Mouse (Mus musculus): ENCODE data around the gene Cyth2. TPM values are rescaled to one million over a fixed set of nuclear protein-coding genes. Genes with fewer than 3 reads are reported as not detected.

The Cyth2 gene
- polyA plus RNA-seq (2012; rRNA removed): 112 and 116 TPM in 2 replicates

DNA sequence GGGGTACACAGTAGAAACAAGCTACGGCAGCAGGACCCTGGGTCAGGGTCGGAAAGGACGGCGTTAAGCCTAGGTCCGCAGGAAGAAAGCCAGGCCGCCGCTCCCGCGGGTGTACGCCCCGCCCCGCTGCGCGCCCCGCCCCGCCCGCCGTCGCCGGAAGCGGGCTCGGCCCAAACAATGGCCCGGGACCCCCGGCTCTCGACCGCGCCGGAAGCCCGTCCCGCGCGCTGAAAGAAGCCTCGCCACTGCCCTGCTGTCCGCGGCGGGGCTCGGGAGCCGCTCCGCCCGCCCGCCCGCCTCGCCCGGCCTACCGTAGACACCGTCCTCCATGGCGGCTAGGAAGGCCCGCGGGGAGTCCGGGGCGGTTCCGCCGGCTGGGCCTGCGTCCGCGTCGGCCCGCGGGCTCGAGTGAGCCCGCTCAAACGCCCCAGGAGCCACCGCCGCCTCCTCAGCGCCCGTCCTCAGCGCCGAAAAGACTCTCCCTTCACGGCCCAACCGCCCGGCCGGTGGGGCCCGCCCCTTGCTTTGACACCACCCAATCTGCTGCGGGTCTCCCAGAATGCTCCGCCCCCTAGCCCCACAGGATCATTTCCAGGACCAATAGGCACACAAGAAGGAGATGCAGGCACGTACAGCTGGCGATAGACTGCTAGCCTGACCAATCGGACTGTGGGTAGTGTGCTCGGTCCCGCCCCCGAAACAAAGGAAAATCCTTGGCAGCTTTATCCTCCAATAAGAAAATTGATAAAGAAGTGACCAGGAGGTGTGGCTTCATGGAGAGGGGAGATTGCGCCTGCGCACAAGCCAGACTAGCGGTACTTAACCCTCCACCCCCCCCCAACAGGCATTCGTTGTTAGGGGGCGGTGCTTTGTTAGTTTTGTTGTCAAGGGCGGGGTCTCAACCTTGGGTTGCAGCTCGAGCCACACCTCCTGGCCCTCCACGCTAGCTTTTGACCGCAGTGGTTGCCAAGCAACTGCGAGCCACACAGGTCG lies at the start of gene Cyth2:
TSS of gene Cyth2 (minus strand) at position 795 of the 993 bp plus-strand sequence.
- Histone ChIP-seq H3K27me3 (ENCODE audit: control insufficient read depth, insufficient read depth, low read length) (no peaks in the 10 kb centered on the region), H3K4me3 (replicated peaks; ENCODE audit: insufficient read depth, low read depth, low read length) (peak within 1 kb of the TSS; percentile 96), H3K4me1 (ENCODE audit: control insufficient read depth, insufficient read depth, low read length) (peaks cover 17% of the 10 kb centered on the region), H3K27ac (ENCODE audit: insufficient read depth, low read length) (peak within 1 kb of the TSS; percentile 70)
- WGBS: under 1% methylated on average over 69 of the region's 92 CpGs
- peak; percentile 80 for TF ChIP-seq POLR2A (IDR thresholded peaks at IDR 0.05; ENCODE audit: borderline replicate concordance, insufficient read depth, low read length)
- TF ChIP-seq CTCF (IDR thresholded peaks at IDR 0.05; ENCODE audit: borderline replicate concordance, insufficient read depth, low read depth, low read length): no peak
- peak; percentile 99 to 100 for DNase-seq

DNA sequence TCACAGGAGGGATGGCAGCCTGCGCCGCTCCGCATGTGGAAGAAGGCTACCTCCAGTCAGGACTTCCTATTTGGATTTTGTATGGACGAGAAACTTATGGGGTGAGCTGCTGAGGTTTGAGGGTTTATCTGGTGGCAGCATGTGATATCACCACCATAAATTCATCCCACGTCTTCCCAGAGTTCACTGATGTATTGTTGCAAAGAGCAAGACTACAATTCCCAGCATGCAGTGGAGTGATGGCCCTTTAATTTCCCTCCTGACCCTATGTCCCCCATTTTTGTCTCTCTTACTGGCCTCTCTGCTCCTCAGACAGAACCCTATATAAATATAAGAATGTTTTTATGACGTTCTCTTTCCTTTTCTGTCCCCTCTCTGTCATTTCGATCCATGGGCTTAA lies 48.4 kb upstream of the Cyth2 start:
- Histone ChIP-seq H3K4me1 (ENCODE audit: control insufficient read depth, insufficient read depth, low read length) (no peaks in the 10 kb centered on the region; the same call in 1 of the 2 replicates), H3K27ac (ENCODE audit: insufficient read depth, low read length) (no peak overlapping the region), H3K27me3 (ENCODE audit: control insufficient read depth, insufficient read depth, low read length) (no peaks in the 10 kb centered on the region), H3K4me3 (replicated peaks; ENCODE audit: insufficient read depth, low read depth, low read length) (no peak overlapping the region)
- TF ChIP-seq POLR2A (IDR thresholded peaks at IDR 0.05; ENCODE audit: borderline replicate concordance, insufficient read depth, low read length): no peak
- no peak for TF ChIP-seq CTCF (IDR thresholded peaks at IDR 0.05; ENCODE audit: borderline replicate concordance, insufficient read depth, low read depth, low read length)
- WGBS: 84% methylated on average over 7 of the region's 7 CpGs
- DNase-seq: no peak

- H3K27ac ChIP-seq (ENCODE audit: insufficient read depth, low read length): no peak overlapping the region
- peaks cover 3% of the 10 kb centered on the region for H3K4me1 ChIP-seq (ENCODE audit: control insufficient read depth, insufficient read depth, low read length)
- TF ChIP-seq CTCF (IDR thresholded peaks at IDR 0.05; ENCODE audit: borderline replicate concordance, insufficient read depth, low read depth, low read length): no peak
- no peak for TF ChIP-seq POLR2A (IDR thresholded peaks at IDR 0.05; ENCODE audit: borderline replicate concordance, insufficient read depth, low read length)
- H3K4me3 ChIP-seq (replicated peaks; ENCODE audit: insufficient read depth, low read depth, low read length): no peak overlapping the region
- no peaks in the 10 kb centered on the region for H3K27me3 ChIP-seq (ENCODE audit: control insufficient read depth, insufficient read depth, low read length)
- no peak for DNase-seq
- 90% methylated on average over 4 of the region's 4 CpGs for WGBS
Measured at GRCm38 (mm10) chr7:45859008-45859407, 44.6 kb upstream of the Cyth2 start.

DNA sequence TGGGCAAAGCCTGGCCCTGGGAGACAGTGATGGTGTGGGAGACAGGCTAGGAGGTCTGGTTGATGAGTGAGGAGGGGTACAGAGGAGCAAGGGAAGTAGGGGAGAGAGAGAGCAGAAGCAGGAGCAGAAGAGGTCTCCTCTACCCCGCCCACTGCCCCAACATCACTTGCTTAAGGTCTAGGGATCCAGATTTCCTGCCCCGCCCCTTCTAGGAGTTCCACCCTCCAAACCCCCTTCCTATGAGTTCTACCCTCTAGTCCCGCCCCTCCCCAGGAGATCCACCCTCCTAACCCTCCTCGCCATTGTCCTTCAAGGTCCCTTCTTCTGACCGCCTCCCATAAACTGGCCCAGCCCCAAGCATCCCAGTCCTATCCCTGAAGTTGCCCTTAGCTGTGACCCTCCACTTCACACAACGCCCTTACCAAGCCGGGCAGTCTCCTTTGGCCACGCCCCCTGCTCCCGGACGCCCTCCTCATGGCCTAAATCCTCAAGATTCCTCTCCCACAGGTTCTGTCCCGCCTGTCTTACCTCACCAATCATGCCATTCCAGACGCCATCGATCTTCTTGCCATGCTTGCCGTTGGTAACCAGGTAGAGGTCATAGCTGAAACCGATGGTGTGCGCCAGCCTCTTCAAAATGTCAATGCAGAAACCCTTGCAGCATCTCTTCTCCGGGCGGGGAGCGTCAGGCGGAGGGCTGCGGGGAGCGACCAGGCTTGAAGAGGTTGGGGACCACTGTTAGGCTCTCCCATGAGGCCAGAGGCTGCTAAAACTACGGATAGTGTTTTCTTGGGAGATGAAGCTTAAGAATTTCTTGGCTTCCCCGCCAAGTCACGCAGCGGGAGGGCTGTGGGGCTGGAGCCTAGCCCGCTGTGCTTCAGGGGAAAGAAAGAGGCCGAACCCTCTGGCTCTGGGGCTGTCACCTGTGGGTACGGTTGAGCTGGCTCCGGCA lies 42.8 kb upstream of the Cyth2 start:
- Histone ChIP-seq H3K4me3 (replicated peaks; ENCODE audit: insufficient read depth, low read depth, low read length) (peak overlapping the region; percentile 90), H3K27me3 (ENCODE audit: control insufficient read depth, insufficient read depth, low read length) (no peaks in the 10 kb centered on the region), H3K4me1 (ENCODE audit: control insufficient read depth, insufficient read depth, low read length) (peaks cover 3% of the 10 kb centered on the region), H3K27ac (ENCODE audit: insufficient read depth, low read length) (no peak overlapping the region)
- TF ChIP-seq CTCF (IDR thresholded peaks at IDR 0.05; ENCODE audit: borderline replicate concordance, insufficient read depth, low read depth, low read length): no peak
- TF ChIP-seq POLR2A (IDR thresholded peaks at IDR 0.05; ENCODE audit: borderline replicate concordance, insufficient read depth, low read length): 0 out of 2 replicates have a peak, but pooled peaks have one; percentile 21
- peak; percentile 53 to 74 for DNase-seq
- 9% methylated on average over 30 of the region's 30 CpGs for WGBS

DNA sequence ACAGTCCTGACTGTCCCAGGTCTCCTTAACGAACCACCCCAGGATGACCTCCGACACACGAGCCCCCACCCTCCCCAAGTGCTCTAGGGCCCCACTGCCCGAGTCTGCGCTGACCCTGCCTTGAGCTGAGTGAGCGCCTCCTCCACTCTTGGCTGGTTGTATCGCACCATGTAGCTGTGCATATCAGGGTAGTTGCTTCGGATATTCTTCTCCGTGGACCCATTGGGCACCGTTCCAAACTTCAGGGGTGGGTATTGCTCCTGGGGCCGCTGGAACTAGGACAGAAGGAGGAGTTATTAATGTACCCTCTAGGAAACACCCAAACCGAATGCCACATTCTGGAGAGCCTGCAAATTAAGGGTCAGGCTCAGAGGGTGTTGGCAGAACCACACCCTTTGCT lies 38.7 kb upstream of the Cyth2 start:
- peaks cover 3% of the 10 kb centered on the region for H3K4me1 ChIP-seq (ENCODE audit: control insufficient read depth, insufficient read depth, low read length)
- no peaks in the 10 kb centered on the region for H3K27me3 ChIP-seq (ENCODE audit: control insufficient read depth, insufficient read depth, low read length)
- no peak for TF ChIP-seq CTCF (IDR thresholded peaks at IDR 0.05; ENCODE audit: borderline replicate concordance, insufficient read depth, low read depth, low read length)
- TF ChIP-seq POLR2A (IDR thresholded peaks at IDR 0.05; ENCODE audit: borderline replicate concordance, insufficient read depth, low read length): no peak
- no peak overlapping the region for H3K4me3 ChIP-seq (replicated peaks; ENCODE audit: insufficient read depth, low read depth, low read length)
- 72% methylated on average over 12 of the region's 12 CpGs for WGBS
- DNase-seq: no peak
- no peak overlapping the region for H3K27ac ChIP-seq (ENCODE audit: insufficient read depth, low read length)

GRCm38 (mm10) chr7:45850661-45851060 lies 36.3 kb upstream of the Cyth2 start:
- Histone ChIP-seq H3K27me3 (ENCODE audit: control insufficient read depth, insufficient read depth, low read length) (no peaks in the 10 kb centered on the region), H3K4me1 (ENCODE audit: control insufficient read depth, insufficient read depth, low read length) (no peaks in the 10 kb centered on the region), H3K4me3 (replicated peaks; ENCODE audit: insufficient read depth, low read depth, low read length) (no peak overlapping the region), H3K27ac (ENCODE audit: insufficient read depth, low read length) (no peak overlapping the region)
- DNase-seq: no peak
- TF ChIP-seq POLR2A (IDR thresholded peaks at IDR 0.05; ENCODE audit: borderline replicate concordance, insufficient read depth, low read length) (no peak), CTCF (IDR thresholded peaks at IDR 0.05; ENCODE audit: borderline replicate concordance, insufficient read depth, low read depth, low read length) (no peak)
- WGBS: 52% methylated on average over 3 of the region's 3 CpGs

- Histone ChIP-seq H3K27me3 (ENCODE audit: control insufficient read depth, insufficient read depth, low read length) (no peaks in the 10 kb centered on the region), H3K4me1 (ENCODE audit: control insufficient read depth, insufficient read depth, low read length) (no peaks in the 10 kb centered on the region), H3K4me3 (replicated peaks; ENCODE audit: insufficient read depth, low read depth, low read length) (no peak overlapping the region), H3K27ac (ENCODE audit: insufficient read depth, low read length) (no peak overlapping the region)
- 26% methylated on average over 6 of the region's 6 CpGs for WGBS
- TF ChIP-seq POLR2A (IDR thresholded peaks at IDR 0.05; ENCODE audit: borderline replicate concordance, insufficient read depth, low read length) (no peak), CTCF (IDR thresholded peaks at IDR 0.05; ENCODE audit: borderline replicate concordance, insufficient read depth, low read depth, low read length) (no peak)
- DNase-seq: no peak
Measured at GRCm38 (mm10) chr7:45848447-45849027, 34.2 kb upstream of the Cyth2 start.

All from cerebellum, adult 2 months (tissue).